Mouse (Mus musculus) bone marrow, adult 2 months (tissue): ENCODE measurements at regions not wholly inside any gene's neighbourhood (a gene's known extent, or its start where the extent isn't known, plus 50 kb on each side); places are given as distances from the start of the nearest gene placed in this dataset.

Experiments used
- H3K27ac ChIP-seq: fragments of 200-500 bp; 2 replicates; pipeline ENCODE4 v1.5.1; 2012; ENCODE audit warnings: low read depth, mild to moderate bottlenecking, control low read depth, inconsistent platforms, low read length; ENCODE audit not compliant: control insufficient read depth, poor library complexity, insufficient read depth
- H3K4me1 ChIP-seq: fragments of 200-500 bp; 2 replicates; pipeline ENCODE4 v1.6.1; 2011; ENCODE audit warnings: low read length; ENCODE audit not compliant: control insufficient read depth, insufficient read depth
- H3K4me3 ChIP-seq: fragments of 200-500 bp; replicated peaks from 2 replicates; pipeline ENCODE3; 2011; ENCODE audit warnings: mild to moderate bottlenecking, low read depth, low read length, control low read depth; ENCODE audit not compliant: control insufficient read depth
- CTCF ChIP-seq: fragments of 200-500 bp; IDR thresholded peaks from 2 replicates; pipeline ENCODE4 v1.5.1; 2011; ENCODE audit warnings: low read length, control low read depth; ENCODE audit not compliant: control insufficient read depth, insufficient read depth
- POLR2A ChIP-seq: fragments of 200-500 bp; IDR thresholded peaks from 2 replicates; pipeline ENCODE4 v1.6.1; 2011; ENCODE audit warnings: low read depth, mild to moderate bottlenecking, control low read depth, low read length, borderline replicate concordance; ENCODE audit not compliant: control insufficient read depth
- WGBS: fragments of 180-500 bp; shearing (Covaris S2); methylation state at CpG from one replicate; pipeline ENCODE4 v1.1.7; 2018; 5-methylcytosine and 5-hydroxymethylcytosine counted together

DNA sequence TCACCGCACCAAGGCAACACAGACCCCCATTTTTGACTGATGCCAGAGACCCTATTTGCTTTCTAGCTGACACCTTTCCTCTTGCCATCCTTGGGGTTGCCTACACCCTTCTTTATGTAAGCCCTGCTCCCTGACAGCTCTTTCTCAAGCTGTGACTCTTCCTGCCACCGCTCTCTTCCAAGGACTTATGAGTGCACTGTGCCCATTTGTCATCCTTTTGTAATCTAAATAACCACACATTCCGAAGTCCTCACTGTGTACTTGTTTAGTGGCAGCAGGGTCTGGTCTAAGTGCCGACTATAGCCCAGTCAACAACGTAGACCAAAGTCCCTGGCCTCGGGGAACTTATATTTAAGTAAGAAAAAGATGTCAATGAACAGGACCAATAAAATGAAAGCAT lies 167.4 kb downstream of the Cbln1 start:
- Histone ChIP-seq H3K4me1 (no peaks in the 10 kb centered on the region), H3K27ac (no peak overlapping the region), H3K4me3 (no peak overlapping the region)
- TF ChIP-seq CTCF (no peak), POLR2A (no peak)
- WGBS = 79% methylated on average over 6 of the region's 6 CpGs

- Histone ChIP-seq H3K27ac (no peak overlapping the region), H3K4me1 (no peaks in the 10 kb centered on the region), H3K4me3 (no peak overlapping the region)
- WGBS = 68% methylated on average over 5 of the region's 5 CpGs
- TF ChIP-seq POLR2A = no peak
- TF ChIP-seq CTCF = no peak
Measured at GRCm38 (mm10) chr8:87303522-87303921, 168.9 kb downstream of the Cbln1 start.

DNA sequence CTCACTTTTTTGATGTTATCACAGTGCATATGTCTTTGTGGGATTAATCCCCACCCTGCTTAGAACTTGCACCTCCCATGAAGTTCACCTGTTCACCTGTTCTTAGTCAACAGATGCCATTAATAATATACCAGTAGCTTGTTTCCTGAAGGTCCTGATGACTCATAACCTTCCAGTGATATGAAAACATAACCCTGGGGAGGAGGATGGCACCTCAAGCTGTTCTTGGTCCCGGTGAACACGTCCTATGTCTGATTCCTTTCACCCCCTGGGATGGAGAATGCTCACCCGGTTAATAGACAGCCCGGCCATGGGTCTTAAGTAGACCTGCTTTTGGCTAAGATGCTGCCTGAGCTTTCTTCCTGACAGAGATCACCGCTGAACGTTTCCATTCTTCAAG lies 174.6 kb downstream of the Cbln1 start:
- no peak overlapping the region for H3K4me3 ChIP-seq
- no peak overlapping the region for H3K27ac ChIP-seq
- H3K4me1 ChIP-seq = no peaks in the 10 kb centered on the region
- no peak for TF ChIP-seq POLR2A
- no peak for TF ChIP-seq CTCF
- 79% methylated on average over 6 of the region's 6 CpGs for WGBS

GRCm38 (mm10) chr8:87297331-87297730 lies 175.1 kb downstream of the Cbln1 start:
- Histone ChIP-seq H3K4me3 (no peak overlapping the region), H3K4me1 (no peaks in the 10 kb centered on the region), H3K27ac (no peak overlapping the region)
- TF ChIP-seq POLR2A (no peak), CTCF (no peak)
- WGBS = 79% methylated on average over 3 of the region's 3 CpGs

GRCm38 (mm10) chr8:87286059-87286458 lies 186.3 kb downstream of the Cbln1 start:
- WGBS = 82% methylated on average over 8 of the region's 8 CpGs
- TF ChIP-seq POLR2A = no peak
- no peak for TF ChIP-seq CTCF
- Histone ChIP-seq H3K4me3 (no peak overlapping the region), H3K4me1 (no peaks in the 10 kb centered on the region), H3K27ac (no peak overlapping the region)

GRCm38 (mm10) chr8:87284356-87284755 lies 188.1 kb downstream of the Cbln1 start:
- Histone ChIP-seq H3K4me1 (no peaks in the 10 kb centered on the region), H3K4me3 (no peak overlapping the region), H3K27ac (no peak overlapping the region)
- WGBS = 2% methylated on average over 4 of the region's 4 CpGs
- no peak for TF ChIP-seq POLR2A
- no peak for TF ChIP-seq CTCF

GRCm38 (mm10) chr8:87282511-87282910 lies 189.9 kb downstream of the Cbln1 start:
- Histone ChIP-seq H3K4me1 (no peaks in the 10 kb centered on the region), H3K27ac (no peak overlapping the region), H3K4me3 (no peak overlapping the region)
- WGBS = 88% methylated on average over 4 of the region's 4 CpGs
- no peak for TF ChIP-seq CTCF
- TF ChIP-seq POLR2A = no peak

GRCm38 (mm10) chr8:87273328-87273727 lies 199.1 kb downstream of the Cbln1 start:
- TF ChIP-seq POLR2A = no peak
- TF ChIP-seq CTCF = no peak
- 73% methylated on average over 6 of the region's 6 CpGs for WGBS
- Histone ChIP-seq H3K27ac (no peak overlapping the region), H3K4me3 (no peak overlapping the region), H3K4me1 (no peaks in the 10 kb centered on the region)

DNA sequence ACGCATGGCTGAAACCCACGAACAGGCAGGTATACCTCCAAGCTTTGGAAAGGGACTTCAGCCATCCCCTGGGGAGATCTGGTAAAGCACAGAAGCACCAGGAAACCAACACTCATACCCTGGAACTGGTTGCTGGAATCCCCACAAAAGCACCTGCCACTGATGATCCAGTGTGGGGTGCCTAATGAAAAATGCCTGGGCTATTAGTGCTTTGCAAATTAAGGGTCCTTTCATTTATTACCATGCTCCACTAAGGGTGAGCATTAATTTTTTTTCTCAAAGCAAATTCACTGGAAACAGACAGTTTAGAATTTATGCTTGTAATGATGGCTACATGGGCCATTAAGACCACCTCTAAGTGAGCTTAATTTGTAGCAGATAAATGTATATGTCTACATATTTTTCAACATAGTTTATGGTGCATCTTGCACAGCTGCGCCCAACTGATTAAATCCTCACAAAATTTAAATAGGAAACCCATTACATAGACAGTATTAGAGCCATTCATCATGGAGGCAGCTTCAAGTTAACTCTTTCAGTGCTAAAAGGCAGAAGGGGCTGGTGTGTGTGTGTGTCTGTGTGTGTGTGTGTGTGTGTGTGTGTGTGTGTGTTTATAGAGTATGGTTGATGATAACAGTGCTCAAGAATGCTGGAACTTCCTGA lies 201.8 kb downstream of the Cbln1 start:
- Histone ChIP-seq H3K4me1 (no peaks in the 10 kb centered on the region), H3K4me3 (no peak overlapping the region), H3K27ac (no peak overlapping the region)
- TF ChIP-seq CTCF (no peak), POLR2A (no peak)
- WGBS = 73% methylated on average over 3 of the region's 3 CpGs
